Mouse (Mus musculus): ENCODE measurements around the gene Ganab.

Gene Ganab

DNA sequence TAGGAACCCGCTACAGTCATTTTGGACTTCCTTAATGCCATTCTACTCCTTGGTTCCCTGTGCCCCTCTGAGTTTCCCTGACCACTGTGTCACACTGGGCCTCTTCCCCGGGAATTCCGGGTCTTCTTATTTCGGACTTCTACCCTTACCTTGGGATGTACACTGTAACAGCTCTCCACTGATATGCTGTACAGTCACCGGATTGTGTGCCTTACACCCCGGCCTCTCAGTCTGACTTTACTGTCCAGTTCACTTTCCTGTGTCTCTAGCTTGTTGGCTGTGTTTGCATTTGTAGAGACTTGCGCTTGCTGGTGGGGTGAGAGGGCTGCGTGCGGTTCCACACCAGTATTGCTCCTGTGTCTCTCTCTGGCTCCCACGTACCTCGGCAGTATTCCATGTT is 32.2 kb downstream of the Ganab start:
- DNase-seq: no peak

DNA sequence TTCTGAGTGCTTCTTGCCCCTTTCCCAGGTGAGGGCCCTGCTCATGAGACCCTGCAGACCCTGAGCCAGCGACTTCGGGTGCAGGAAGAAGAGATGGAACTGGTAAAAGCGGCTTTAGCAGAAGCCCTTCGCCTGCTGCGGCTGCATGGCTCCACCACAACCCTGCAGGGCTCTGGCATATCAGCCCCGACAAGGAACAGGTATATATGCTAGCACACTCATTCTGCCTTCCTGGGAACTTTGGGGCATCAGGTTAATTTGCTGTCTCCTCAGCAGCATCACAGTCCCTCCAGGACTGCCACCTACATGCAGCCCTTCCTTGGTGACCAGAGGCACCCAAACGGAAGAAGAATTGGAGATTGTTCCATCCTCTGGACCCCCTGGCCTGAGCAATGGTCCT is 32.9 kb downstream of the Ganab start:
- DNase-seq: no peak

DNA sequence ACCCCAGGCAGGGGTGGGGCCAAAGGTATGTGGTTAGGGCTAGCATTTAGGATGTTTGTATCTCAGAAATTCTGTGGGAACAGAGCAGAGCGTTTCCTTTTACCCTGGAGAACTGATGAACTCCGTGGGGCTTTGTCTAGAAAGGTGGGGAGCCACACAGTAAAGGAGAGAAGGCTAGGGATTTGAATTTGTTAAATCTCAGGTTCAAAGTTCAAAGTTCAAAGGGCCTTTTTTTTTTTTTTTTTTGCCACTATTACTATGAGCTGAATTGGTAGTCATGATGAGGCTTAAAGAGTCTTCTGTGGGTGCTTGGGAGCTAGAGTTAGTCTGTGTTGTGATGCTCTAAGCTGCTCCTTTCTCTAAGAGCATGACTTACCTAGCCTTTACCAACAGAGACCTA is 38.9 kb downstream of the Ganab start:
- no peak for DNase-seq

DNA sequence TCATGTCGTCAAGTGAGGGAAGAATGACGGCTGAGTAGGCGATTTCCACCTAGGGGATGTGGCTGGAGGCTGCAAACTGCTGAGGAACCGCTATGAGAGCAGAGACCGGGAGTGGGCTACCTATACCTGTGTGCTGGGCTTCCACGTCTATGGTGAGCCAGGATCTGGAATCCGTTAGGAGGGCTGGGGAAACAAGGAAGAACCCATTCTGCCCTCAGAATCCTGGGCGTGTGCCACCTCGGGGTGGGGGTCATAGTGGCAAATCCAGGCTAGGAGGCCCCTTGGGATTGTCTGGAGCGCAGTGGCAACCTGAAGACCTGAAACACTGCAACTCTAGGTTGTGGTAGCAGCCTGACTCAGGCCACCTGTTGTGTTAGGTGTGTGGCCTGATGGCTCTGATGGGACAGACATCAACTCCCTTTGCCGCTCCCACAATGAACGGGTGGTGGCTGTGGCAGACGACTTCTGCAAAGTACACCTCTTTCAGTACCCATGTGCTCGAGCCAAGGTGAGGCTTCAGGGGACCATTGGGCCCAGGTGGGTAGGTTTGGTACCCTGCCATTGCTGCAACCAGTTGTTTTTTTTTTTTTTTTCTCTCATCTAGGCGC is 42.8 kb downstream of the Ganab start:
- DNase-seq: no peak

DNA sequence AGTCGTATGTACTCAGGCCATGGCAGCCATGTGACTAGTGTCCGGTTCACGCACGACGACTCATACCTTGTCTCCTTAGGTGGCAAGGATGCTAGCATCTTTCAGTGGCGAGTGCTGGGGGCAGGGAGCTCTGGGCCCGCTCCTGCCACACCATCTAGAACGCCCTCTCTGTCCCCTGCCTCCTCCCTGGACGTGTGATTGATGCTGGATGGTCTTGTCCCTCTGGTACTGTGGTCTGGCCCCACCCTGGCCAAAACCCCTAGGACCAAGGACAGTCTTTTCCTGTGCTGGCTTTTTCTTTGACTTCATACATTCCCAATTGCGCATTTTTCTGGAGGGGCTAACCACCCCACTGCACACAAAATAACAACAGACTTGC is 43.3 kb downstream of the Ganab start:
- no peak for DNase-seq

DNA sequence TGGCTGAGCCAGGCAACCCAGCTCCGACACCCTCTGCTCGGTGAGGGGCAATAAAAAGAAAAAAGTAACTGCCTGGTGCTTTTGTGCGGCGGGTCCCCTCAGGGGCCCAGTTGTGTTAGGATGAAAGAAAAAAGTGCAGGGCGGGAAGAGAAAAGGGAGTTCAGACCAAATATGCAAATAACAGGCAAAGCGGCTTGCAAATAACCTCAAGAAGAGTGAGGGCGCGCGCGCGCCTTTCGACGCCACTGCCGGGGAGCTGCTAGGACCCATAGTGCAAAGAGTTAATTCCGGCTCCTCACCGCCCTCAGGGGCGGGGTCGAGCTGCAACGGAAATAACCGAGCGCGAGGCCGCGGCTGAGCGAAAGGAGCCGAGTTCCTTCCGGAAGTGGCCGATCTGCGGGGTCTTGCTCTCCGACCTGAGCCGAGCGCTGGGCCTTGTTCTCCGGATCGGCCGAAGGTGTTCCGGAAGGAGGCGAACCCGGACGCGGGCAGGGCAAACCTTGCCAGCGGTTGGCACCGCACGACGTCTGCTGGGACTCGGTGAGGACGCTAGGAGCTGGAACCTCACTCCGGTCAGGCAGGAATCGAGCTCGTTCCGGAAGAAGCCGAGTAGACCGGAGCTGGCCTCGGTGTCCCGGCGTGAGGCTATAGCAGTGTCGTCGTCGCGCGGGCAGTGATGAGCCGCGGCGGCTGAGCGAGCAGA is 43.8 kb downstream of the Ganab start, which contains the start of gene Mta2:
Gene Mta2 (plus strand): TSS at position 361 of the 703 bp plus-strand sequence.
- peak; percentile 98 for DNase-seq

DNA sequence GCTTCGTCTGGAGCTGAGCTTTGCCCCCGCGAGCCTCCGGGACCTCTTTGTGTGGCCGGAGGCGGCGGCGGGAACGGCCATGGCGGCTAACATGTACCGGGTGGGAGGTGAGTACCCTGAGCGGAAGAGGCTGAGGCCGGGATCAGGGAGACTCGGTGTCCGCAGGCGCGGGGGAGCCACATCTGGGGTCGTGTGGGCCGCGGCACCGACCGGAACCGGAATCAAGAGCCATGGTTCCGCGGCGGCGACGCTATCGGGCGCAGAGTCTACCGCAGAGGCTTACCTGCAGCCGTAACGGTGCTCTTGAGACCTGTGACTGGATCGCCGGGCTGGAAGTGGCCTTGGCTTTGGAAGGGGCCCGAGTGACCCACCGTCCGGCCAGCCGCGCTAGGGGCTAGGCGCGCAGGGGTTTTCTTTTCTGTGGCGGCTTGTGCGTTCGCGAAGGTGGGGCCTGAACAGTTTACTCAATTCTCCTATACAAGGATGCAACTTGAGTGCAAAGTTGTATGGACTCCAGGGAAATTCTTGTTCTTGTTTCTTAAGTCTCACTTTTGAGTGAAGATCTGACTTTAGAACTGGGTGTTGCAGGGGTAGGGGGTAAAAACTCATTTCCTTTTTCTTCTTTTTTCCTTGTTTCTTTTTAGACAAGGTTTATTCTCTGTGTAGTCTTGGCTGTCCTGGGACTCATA is 44.5 kb downstream of the Ganab start:
- peak in 1 of 2 experiments; percentile 78 for DNase-seq

DNA sequence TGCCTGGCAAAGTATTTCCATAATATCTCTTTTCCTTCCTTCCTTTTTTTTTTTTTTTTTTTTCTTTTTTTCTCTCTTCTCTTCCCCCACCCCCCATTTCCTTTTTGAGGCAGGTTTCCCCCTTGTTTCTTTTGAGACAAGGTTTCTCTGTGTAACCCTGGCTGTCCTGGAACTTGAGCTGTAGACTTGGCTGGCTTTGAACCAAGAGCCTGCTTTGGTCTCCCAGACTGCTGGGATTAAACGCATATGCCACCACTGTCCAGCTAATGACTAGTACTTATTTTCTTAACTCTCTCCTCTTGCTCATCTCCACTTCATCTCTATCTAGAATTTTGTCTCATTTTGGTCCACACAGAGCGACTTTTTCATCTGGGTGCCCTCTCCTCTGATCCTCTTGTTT is 45.2 kb downstream of the Ganab start:
- DNase-seq: no peak

DNA sequence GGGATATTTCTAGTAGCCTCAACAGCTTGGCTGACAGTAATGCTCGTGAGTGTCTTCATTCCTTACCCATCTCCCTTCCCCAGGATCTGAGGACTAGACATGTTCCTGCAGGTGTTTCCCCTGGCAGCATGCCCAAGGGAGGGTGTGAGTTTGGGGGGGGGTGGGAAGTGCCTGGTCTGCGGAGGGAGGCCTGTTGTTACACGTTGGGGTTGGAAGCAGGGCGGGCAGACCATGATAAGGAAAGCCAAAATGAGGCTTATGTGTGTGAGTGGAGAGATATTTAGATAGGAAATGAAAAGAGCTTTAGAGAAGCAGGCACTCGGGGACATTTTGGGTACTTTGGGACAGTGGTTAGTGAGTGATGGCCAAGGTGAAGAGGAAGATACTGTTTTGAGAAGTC is 46.2 kb downstream of the Ganab start:
- DNase-seq: peak in 1 of 2 experiments; percentile 17

DNA sequence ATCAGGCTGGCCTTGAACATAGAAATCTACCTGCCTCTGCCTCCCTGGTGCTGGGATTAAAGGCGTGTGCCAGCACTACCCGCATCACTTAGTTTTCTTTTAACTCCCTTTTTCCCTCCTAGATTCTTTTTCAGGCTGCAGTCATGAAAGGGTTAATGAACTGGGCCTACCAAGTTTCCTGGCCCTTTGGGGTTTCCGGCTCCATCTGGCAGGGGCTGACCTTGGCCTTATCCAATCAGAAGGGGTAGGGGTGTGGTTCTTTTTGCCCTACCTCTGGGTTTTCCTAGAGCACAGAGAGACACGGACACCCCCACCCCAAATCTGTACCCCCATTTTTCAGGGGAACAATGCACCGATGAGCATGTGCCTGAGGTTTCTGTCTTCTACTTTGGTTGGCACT is 46.9 kb downstream of the Ganab start:
- DNase-seq: peak; percentile 88 to 89

DNA sequence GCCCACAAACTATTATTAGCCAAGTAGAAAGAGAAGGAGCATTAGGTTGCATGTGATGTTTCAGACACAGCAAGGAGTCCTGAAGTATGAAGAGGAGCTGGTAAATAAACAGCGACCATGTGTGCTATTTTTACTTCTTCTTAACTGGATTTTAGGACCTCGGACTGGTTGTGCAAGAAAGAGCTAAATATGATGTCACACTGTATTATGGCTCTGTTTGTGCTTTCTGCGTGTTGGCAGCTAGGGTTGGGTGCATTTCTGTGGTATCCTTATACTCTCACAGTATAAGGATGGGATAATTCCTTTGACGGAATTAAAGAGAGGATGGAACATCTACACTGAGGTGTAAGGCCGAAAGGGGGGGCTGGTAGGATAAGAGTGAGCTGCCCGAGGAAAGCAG is 47.4 kb downstream of the Ganab start:
- DNase-seq: no peak

DNA sequence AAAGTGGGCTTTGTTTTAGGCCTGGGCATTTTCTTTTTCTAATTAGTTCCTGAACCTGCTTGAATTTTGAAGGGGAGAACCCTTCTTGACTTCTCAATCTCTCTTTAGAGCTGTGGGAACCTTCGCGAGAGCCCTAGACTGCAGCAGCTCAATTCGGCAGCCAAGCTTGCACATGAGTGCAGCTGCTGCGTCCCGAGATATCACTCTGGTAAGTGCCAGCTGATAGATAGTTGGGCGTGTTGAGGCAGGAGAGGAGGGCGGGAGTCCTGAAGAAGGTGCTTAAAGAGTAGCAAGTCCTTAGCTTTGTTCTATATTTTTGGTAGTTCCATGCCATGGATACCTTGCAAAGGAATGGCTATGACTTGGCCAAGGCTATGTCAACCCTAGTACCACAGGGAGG is 49.1 kb downstream of the Ganab start:
- DNase-seq: no peak

DNA sequence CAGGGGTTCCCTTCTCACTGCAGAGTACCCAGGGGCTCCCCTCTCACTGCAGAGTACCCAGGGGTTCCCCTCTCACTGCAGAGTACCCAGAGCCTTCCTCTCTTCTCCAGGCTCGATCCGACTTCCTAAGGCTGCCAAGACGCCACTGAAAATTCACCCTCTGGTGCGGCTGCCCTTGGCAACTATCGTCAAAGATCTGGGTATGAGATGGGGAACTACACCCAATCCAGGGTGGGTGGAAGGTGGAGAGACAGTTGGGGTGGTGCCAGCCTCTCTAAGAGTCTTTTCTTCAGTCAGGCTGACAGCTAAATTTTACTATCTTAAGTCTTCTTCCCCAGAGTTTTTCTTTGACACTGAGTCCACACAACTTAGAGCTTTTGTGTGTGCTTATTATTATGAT is 52.3 kb downstream of the Ganab start:
- DNase-seq: peak in 1 of 2 experiments; percentile 11

DNA sequence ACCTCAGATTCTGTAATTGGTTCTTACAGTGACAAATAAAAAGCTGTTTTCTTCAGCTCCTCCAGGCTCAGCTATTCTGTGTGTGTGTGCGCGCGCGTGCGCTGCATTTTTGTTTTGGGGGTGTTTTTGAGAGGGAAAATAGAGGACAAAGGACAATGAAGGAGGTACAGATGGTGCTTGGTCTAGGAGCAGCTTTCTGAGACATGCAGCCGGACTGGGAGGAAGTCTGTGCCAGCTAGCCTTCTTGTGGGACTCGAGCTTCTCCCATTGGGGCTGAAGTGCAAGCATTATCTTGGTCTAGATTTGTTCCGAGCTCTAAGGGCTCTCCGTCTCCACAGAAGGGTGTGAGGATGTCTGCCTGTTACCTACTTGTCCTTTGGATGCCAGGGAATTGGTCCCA is 54.4 kb downstream of the Ganab start:
- no peak for DNase-seq

DNA sequence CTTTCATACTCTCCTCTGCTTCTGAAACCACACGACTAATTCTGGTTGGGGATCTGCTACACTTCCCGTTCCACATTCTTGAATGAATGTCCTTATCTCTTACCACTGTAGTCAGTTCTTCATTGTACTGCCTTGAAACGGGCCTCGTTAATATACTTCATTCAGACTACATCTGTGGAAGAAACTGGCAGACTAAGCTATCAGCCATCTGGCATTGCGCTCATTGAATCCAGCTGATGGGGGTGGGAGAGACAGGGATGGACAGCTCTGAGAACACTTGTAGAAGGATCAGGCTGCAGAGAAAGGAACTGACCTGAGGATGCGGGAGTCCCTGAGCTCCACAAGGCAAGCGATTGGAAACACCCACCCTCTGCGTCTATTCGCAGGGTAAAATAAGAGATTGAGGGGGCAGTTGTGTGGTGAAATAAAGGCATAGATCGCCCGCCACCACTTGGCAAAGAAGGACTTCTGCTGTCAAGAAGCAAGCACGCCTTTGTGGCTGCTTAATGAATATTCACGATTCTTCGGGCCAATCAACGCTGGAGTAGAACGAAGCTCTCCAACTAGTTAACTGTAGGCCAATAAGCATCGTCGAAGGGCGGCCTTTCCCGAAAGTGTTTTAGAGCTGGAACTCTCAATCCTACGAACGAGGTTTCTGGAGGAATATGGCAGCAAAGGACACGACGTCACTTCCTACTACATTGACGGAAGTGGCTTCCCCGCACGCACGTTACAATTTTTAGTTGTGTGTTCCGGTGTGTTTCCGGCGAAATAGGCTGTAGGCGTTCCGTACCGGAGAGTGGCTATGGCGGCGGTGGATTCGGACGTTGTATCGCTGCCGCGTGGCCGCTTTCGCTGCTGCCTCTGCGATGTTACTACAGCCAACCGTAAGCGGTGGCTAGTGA is 55.5 kb downstream of the Ganab start, which contains the start of gene Tut1:
Gene Tut1 (plus strand): TSS at position 713 of the 905 bp plus-strand sequence.
- DNase-seq: peak; percentile 90 to 95

DNA sequence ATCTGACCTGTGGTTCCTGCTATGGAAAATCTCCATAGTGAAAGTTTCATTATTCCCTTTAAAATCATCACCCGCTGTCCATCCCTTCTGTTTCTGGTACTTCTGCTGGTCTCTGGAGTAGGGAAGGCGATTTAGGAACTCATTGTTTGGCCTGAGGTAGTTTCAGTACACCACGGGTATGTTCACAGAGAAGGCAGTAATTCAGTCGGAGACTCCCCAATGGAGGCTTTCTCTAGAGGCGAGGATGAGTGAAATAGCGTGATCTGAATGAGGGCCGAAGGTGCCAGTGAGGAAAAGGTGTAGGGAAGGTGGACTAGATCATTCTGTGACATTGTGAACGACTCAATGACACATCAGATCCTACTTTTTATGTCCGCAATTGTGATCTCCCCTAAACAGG is 56.3 kb downstream of the Ganab start:
- no peak for DNase-seq

DNA sequence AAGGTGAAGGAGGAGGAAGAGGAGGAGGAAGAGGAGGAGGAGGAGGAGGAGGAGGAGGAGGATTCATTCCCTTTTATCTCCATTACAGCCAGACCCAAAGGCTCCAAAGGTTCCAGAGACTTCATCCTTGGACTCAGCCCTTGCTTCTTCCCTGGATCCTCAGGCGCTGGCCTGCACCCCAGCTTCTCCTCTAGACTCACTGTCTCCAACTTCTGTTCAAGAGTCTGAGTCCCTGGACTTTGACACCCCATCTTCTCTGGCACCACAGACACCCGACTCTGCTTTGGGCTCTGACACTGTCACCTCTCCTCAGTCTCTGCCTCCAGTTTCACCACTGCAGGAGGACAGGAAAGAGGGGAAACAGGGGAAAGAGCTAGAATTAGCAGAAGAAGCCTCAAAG is 64.4 kb downstream of the Ganab start:
- DNase-seq: peak in 1 of 2 experiments; percentile 10

DNA sequence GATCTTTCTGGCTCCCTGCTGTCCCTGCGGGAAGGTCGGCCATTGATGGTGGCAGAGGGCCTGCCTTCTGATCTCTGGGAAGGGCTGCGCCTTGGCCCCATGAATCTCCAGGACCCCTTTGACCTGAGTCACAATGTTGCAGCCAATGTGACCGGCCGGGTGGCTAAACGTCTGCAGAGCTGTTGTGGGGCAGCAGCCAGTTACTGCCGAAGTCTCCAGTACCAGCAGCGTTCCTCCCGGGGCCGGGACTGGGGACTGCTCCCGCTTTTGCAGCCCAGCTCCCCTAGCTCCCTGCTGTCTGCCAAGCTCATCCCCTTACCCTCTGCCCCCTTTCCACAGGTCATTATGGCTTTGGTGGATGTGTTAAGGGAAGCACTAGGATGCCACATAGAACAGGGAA is 67.2 kb downstream of the Ganab start:
- DNase-seq: no peak

DNA sequence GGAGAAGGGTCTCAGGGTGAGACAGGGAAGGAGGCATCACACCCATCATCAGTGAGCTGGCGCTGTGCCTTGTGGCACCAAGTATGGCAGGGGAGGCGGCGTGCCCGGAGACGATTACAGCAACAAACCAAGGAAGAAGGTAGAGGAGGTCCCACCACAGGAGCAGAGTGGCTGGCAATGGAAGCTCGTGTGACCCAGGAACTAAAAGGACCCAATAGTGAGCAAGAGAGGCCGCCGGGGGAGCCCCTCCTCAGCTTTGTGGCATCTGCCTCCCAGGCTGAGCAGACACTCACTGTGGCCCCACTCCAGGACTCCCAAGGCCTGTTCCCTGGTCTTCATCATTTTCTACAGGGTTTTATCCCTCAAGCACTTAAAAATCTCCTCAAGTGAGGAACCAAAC is 67.9 kb downstream of the Ganab start:
- DNase-seq: peak in 1 of 2 experiments; percentile 62

DNA sequence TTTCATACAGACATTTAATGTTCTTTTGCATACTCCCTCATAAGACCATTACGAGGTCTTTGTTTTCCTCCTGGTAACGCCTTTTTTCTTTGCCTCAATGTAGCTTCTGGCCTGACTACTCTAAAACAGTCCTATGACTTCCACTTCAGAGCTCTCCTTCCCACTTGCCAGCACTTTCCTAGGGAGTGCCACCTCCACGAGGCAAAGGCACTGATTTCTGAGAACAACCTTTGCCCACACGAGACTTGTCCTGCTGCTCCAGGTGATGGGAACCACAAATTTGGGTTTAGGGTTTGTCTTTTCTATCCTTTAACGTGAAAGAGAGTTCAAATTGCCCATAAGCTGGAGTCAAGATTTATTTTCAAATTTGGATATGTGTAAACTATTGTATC is 68.3 kb downstream of the Ganab start:
- DNase-seq: no peak
